Mouse (Mus musculus) heart, postnatal 36 days (tissue): ENCODE results near the gene Synpo2. TPM values are rescaled to one million over a fixed set of nuclear protein-coding genes. Genes with fewer than 3 reads are reported as not detected.

Source experiments
- DNase-seq, 2 experiments: peaks; one replicate each; pipeline ENCODE4 v3.0.0; 2021 to 2022
- intact Hi-C: fragments of 180-260 bp; cut with DNase I; formaldehyde crosslinking; loops from one replicate; pipeline ENCODE4 v1.15.1; 2025
- total RNA-seq, 2 experiments: library from RNA; stranded (reverse); gene quantifications; 2 replicates each; pipeline ENCODE4 v1.2.3; 2021

Synpo2 gene
- total RNA-seq, 2 experiments from 2014 or later: 78.2 to 80.5 TPM

DNA sequence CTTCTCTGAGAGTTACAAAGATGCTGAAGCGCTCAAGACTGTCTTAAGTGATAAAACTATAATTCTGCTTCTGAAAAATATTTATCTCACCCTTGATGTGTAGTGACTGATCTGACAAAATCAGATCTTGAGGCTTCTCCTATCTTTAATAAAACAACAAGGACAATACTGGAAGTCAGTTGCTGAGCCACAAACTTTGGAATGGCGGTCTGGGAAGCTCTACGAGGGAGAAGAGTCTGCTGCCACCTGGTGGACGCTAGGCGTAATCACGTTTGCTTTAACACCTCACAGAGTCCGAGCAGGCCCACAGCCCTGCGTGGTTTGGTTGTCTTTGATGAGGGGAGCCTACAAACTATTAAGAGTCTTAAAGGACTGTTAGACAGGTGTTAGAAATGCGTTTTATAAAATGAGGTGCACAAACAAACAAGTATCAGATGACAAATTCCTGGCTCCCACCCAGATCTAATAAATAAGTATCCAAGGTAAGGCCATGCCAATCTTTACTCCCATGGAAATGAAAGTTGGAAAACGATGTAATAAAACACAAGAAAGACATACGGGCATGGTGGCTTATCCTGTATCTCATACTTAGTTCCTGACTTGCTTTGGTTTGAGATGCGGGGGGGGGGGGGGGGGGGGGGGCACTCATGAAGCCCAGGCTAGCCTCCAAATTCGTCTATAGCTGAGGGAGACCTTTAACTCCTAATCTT is 132.6 kb downstream of the Synpo2 start:
- intact Hi-C loops: loop anchor here (1.0 to 2.0 kb wide), 2 partner anchors 55 to 164 kb away; no protein-coding TSS in a partner anchor
- DNase-seq: peak; percentile 73 to 80

DNA sequence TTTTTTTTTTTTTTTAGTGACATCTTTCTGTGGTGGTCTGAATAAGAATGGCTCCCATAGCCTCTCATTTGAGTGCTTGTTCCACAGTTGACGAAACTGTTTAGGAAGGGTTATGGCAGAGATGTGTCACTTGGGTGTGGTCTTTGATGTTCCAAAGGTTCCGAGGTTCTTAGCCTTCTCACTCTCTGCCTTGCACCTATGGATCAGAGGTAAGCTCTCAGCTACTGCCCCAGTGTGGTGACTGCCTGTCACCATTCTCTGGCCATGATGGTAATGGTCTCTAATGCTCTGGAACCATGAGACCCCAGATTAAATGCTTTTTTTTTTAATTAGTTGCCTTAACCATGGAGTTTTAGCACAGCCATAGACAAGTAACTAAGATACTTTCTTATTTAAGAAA is 134.2 kb downstream of the Synpo2 start:
- intact Hi-C loops: loop anchor here (2.0 kb wide), 1 partner anchor 57 kb away; no protein-coding TSS in a partner anchor
- DNase-seq: no peak

DNA sequence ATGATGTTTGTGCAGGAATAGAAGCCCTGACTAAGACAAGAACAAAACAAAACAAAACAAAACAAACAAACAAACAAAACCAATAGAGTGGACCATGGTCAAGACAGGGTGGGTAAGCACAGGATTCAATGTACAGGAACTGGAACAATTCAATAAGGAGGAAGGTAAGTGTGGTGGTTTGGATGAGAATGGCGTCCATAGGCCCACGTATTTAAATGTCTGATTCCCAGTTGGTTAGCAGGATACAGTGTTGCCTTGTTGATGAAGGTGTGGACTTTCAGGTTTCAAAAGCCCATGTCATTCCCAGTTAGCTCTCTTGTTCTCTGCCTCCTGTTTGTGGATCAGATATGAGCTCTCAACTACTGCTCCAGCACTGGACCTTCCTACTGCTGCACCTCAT is 140.8 kb downstream of the Synpo2 start:
- DNase-seq: no peak
- intact Hi-C loops: no loop called here

DNA sequence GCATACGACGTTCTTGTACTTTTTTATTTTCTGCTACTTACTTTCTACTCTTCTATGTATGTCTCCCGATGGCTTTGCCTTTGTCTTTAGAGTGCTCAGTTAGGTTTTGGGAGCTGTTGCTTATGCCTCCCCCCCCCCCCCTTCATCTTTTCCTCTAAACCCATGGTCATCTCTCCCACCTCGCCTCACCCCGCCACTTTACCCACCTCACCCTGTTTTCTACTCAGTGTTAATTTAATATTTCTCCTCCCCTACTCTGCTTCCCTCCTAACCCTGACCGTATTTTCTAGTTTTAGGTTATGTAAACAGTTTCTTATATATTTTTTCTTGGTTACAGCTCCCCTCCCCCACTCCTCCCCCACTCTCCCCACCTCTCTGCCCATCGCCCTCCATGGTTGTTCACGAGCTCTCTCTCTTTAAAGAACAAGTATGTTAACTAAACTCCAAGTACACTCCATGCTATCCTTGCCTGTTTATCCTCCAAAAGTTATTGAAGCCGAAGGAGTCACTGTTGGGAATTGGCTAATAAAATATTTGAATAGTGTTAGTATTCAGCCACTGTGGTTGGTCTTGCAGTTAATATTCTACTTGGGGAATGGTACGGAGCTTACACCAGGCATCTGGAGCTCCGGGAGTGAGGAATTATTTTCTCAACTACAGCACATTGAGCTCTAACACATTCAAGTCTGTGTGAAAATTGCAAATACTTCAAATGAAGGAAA is 142.1 kb downstream of the Synpo2 start:
- no peak for DNase-seq
- intact Hi-C loops: no loop called here

DNA sequence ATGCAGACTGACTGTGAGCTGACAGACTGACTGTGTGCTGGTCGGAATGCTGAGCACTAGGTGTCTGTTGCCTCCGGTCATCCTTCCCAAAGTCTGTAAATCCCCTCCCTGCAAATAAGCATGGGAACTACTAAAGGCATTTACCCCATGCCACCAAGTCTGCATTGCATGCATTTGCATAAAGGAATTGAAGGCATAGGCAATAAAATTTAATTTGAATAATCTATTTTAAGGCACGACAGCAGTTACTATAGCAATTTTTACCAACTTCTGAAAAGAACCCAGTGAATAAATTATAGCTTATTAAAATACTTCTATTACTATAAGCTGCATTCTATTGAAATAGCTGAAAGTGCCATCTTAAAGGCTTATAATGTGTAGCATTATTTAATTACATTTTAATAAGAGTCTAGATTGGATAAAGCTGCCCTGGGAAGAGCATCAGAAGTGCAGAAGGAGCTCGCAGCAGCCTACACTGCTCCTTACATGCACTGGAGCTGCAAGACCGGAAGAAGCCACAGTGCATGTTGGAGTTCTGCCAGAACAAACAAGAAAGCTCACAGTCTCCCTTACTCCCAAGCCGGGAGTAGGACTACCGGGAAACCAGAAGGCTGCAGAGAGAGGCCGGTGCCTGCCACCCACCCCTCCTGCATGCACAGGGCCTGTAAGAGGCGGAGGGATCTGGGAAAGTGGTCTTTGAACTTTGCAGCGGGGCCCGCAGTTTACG is 142.9 kb downstream of the Synpo2 start:
- no peak for DNase-seq
- intact Hi-C loops: no loop called here

DNA sequence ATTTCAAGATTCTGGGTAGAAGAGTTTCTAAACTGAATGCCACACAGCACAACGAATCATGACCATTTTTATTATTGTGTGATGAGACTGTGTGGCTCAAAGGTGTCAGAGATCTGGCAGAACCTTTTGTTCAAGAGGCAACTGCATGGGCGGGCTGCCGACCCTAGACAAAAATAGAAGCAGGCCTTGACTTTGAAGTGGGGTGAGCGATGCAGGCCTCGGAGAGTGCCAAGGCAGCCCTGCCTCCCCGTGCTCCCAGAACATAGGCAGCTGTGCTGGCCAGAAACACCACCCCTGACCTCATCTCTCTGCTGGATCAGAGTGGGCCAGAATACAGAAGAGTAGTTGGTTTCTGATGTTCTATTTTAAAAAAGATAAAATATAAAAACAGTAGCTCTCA is 143.5 kb downstream of the Synpo2 start:
- intact Hi-C loops: no loop called here
- DNase-seq: peak; percentile 66

DNA sequence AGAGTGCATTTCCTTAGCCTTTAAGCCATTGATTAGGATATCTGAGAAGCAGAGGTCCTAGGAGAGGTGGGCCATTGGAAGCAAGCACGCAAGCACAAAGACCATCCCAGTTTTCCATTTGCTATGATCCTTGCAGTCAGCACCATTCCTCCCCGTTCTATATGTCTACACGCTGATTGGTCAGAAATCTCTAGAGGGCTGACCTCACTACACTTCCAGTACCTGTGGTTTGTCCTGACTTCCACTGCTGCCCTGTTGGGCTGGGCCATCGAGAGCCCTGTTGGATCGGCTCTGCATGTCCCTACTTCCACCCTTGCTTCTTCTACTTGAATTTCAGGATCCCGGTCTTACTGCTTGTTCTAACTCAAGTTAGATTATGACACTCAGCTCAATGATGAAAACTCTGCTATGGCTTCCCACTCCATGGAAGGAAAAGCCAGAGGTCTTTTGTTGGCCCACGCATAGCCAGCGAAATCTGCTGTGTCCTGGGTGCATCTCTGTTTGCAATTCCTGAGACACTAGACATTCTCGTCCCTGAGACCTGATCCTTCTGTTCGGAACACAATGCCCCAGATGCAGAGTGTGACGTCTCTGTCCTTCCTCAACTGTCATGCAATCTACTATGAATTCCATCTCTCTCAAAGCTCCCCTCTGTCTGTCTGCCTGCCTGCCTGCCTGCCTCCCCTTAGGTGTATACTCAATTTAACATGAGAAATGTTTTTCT is 146.5 kb downstream of the Synpo2 start:
- DNase-seq: no peak
- intact Hi-C loops: no loop called here

DNA sequence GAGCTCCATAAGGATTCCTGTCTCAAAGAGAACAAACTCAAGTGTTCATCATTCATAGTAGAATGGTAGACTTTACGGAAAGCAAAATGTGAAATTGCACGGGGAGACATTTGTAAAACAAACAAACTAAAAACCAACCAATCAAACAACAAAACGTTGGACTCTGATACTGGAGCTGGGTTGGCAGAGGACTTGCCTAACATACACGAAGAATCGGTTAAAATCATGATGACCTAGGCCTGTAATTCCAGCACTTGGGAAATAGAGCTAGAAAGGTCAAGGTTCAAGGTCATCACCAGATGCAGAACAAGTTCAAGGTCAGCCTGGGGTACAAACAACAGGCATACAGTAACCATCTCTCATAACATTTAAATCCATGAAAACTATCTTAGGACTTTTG is 147.7 kb downstream of the Synpo2 start:
- intact Hi-C loops: no loop called here
- DNase-seq: no peak

DNA sequence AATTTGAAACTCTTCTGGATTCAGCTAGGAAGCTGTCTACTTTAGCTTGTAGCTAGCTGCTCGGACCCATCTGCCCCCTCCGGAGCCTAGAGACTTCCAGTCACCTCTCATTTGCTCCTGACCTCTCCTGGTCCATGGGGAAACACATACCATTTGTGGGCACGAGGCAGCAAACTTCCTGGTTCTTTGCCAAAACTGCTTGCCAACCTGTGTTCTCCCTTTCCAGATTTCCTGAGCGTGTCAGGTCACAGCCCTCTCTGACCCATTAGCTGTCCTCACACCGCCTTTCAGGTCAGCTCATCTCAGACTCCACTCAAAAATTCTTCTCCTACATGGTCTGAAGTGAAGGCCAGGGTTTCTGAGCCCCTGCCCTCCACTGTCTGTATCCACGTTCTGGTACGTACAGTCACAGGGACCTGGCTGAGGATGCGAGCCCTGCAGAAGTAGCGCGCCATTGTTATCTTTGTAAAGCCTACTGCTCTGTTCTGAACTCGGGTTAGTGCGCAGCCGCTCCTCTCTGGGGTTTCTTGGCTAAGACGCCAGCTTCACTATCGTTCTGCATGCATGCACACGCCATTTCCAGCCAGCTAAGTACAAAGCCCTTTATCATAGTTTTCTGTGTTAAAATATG is 150.0 kb downstream of the Synpo2 start:
- peak; percentile 61 to 65 for DNase-seq

DNA sequence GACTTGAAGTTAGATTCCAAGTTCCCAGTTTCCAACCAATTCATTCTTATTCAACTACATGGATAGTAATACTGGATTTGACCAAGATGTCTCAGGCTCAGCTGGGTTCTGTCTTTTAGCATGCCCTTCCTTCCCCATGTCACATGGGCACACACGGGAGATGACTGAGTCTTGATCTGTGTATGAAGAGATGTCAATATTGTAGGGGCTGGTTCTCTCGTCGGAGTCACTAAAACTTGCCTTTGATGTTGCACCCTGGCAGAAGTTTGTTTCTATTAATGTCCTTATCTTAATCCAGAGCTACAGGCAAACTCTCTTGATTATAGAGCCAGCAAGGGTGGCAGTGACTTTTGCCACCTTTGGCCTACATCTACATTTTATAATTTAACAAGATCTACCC is 154.3 kb downstream of the Synpo2 start:
- intact Hi-C loops: no loop called here

More for the DNA sequence above, 150.0 kb downstream of the Synpo2 start:
- intact Hi-C loops: loop anchor here (2.0 kb wide), 1 partner anchor 51 kb away; the partner anchor contains the start of gene Myoz2

DNA sequence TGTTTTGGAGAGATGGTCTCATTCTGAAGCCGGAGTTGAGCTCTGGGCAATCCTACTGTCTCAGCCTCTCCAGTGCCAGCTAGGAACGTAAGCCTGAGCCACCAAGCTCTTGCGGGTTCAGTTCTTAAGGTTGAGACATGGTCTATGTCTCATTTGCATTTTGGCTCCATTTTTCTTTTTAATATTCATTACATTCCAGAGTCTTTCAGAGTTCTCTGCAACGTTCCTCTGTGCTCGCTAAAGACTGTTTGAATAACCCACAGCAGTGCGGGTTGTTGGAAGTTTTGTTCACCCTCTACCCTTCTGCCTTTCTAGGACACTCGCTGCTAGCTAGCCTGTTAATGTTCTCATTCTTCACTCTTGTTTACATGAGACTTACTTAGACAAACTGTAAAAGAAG is 155.0 kb downstream of the Synpo2 start:
- DNase-seq: no peak
- intact Hi-C loops: no loop called here

More for the DNA sequence above, 154.3 kb downstream of the Synpo2 start:
- DNase-seq: no peak

DNA sequence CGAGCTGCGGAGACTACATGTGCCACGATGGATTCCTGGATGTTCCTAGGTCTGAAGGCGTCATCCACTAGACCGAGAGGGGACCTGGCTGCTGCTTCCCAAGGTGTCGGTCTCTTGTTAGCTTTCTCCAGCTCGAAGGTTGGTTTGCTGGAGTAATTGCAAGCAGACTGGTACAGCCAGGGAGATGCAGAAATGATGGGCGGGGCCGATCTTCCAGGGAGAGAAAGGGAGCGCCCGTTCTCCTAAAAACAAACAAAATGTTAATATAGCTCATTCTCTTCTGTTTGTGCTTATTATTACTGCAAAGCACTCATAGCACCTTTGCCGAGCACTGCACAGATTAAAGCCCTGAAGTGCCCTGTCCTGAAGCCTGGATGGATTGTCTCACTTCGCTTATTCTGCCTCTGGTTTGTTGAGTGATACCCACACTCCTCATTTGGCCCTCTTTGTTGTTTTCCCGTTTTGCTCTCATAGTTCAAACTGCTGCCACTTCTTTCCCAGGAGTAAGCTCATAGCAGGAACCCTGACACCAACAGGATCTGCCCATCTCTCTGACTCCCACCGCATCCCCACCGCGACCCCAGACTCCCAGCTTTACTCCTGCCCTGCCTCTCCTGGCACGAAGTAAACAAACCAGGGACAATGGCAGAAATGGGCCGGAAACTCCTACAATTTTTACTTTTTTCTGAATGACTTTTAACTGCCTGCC is 155.8 kb downstream of the Synpo2 start:
- intact Hi-C loops: no loop called here
- DNase-seq: no peak

DNA sequence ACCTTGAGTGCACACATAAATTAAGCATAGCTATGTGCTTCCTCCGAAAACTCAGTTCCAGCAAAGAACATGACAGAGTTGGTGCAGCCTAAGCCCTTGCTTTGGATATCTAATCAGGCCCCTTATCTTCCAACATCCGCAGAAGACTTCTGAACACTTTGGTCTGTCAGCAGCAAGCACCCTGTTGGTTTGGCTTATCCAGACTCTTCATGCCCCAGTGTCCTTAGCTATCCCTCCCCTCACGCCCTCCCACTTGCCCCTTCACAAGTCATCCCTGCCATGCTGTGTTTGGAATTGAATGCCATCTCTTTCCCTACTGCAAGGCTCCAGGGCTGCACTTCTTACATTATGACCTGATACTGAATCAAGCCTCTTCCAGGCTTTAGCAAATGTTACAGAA is 160.2 kb downstream of the Synpo2 start:
- no peak for DNase-seq
- intact Hi-C loops: no loop called here

DNA sequence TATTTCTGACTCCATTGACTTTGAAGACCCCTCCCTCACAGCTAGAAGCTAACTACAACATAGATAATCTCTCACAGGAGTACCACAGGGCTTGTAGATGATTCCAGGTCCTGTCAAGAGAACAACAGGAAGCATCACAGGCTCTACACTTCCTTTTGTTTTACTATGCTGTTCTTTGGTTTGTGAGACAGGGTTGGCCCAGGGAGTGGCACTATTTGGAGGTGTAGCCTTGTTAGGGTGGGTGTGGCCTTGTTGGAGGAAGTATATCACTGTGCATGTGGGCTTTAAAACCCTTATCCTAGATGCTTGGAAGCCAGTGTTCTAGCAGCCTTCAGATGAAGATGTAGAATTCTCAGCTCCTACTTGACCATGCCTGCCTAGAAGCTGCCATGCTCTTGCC is 160.9 kb downstream of the Synpo2 start:
- intact Hi-C loops: no loop called here
- DNase-seq: no peak

DNA sequence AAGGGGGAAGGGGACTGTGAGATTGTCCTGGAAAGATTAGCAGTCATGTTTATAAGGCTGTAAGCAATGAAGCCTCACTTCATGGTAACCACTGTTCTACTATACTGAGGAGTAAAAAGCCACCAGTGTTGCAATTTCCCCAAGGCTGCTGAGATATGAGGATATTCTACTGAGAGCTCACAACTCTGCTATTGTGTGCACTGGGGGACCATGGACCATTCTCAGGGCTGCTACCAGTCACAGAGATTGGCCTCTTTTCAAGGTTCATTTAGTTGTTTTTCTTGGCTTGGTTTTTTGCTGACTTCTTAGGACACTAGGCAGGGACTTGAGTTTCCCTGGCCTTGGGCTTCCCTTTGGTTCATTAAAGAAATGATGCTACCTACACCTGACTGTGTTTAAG is 162.6 kb downstream of the Synpo2 start:
- intact Hi-C loops: no loop called here
- DNase-seq: no peak

DNA sequence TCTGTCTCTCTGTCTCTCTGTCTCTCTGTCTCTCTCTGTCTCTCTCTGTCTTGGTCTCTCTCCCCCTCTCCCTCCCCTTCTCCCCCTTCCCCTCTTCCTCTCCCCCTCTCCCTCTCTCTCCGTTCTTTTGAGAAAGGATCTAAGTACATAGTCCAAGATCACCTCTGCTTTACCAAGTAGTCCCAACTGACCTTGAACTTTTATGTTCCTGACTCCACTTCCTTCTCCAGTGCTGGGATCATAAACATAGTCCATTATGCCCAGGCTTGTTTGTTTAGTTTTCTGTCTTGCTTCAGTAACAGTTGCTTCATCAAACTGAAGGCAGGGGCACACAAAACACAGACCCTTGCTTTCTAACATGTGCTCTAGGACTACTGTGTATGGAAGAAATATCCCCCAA is 163.5 kb downstream of the Synpo2 start:
- DNase-seq: no peak
- intact Hi-C loops: no loop called here

DNA sequence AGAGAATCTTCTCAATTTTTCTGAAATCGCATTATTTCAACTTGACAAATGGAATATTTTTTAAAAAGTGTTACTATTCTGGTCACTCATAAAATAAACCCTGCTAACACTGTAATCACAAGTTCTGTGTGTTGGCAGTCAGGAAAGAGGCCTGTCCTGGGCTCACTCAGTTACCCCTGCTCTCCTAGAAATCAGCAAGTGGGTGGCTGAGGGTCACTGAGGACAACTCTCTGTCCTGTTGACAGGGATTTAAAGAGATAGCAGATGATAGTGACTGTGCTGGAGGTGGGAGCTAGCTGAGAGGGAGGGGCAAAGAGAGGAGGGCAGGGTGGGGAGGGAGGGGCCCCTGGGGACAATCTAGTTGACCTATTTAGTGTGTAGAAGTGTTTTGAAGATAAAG is 165.0 kb downstream of the Synpo2 start:
- intact Hi-C loops: no loop called here
- DNase-seq: no peak

DNA sequence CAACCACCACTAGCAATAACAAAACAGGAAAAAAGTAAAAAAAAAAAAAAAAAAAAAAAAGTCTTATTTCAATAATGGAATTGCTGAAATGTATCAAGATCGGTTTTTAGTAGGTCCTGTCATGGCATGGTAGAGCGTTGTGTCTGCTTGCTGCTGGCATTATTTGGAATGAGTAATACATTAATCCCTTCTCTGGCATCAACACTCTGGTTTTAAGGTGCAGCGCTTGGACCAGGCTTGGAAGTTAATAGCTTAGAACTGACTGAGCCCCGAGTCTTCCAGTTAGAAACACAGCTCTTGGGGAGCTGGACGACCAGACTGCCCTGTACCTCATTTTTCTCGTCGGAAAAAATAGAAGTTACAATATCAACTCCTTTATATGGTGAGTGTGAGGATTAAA is 169.1 kb downstream of the Synpo2 start:
- no peak for DNase-seq
- intact Hi-C loops: no loop called here

DNA sequence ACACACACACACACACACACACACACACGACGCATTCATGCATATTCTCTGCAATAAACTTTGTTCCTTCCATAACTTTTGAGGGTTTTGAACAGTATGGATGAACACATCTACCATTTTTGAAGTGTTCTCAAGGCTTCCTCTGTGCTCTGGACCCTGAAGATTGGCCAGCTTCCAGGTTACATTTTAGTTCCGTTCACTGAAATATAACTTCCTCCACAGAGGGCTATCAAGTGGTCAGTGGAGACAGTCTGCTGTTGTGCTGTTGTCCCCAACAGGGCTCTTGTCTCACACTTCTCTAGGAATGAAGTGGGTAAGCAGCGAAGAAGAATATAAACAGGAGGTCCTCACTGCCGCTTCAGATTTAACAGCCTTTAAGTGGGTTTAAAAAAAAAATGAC is 170.5 kb downstream of the Synpo2 start:
- no peak for DNase-seq
- intact Hi-C loops: no loop called here

DNA sequence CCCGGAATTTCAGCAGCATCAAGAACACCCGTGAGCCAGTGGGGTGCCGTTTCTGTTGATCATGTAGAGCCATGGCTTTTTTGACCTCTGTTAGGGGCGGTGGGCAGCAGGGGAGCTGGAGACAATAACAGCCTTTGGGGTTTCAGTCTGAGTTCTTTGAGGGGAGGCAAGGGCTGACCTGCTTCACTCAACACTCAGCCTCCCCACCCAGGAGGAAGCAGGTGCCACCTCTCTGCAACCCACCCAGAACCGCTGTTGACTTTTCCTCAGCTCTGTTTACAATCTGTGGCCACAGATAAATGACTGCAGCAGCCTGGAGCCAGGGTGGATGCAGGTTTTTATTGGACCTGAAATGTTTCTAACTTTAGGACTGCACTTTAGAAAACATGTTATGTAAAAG is 171.8 kb downstream of the Synpo2 start:
- DNase-seq: no peak
- intact Hi-C loops: no loop called here
